Mouse (Mus musculus): Measurements from ENCODE around the gene Prr9.

DNA sequence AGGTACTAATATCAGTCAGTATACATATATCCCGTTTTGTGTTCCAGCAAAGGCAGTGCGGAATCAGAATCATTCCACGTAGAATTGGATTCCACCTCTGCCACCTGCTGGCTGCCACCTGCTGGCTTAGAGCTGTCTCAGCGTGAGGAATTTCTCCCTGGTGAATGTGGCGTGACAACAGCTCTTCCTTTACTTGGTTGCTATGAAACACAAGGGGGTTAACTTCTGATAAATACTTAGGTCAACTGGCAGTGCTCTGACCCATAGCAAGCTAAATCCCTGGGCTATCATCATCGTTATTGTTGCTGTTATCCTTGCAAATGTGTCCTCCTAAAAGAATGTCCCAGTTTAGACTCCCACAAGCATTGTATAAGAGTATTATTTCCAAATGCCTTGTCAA, 17.2 kb downstream of the Prr9 start:
- no peak for TF ChIP-seq CTCF (IDR thresholded peaks at IDR 0.05; ENCODE audit: borderline replicate concordance, insufficient read depth, low read depth, low read length)
- TF ChIP-seq POLR2A (IDR thresholded peaks at IDR 0.05; ENCODE audit: borderline replicate concordance, insufficient read depth, low read length) = no peak
